Mouse (Mus musculus) heart, adult 11 months (tissue): ENCODE results near the gene Smyd3.
A peak's percentile ranks its signal among the peaks of the same experiment; 100 is the strongest.

Experiments used
- DNase-seq: peaks from one replicate; pipeline ENCODE4 v3.0.0; 2022

Smyd3 gene

GRCm38 (mm10) chr1:179161947-179162346 is 355.9 kb downstream of the Smyd3 start:
- peak; percentile 63 for DNase-seq

GRCm38 (mm10) chr1:179160697-179161096 is 357.1 kb downstream of the Smyd3 start:
- peak; percentile 31 for DNase-seq

GRCm38 (mm10) chr1:179152376-179152775 is 365.5 kb downstream of the Smyd3 start:
- no peak for DNase-seq

- DNase-seq: no peak
Observed at GRCm38 (mm10) chr1:179151275-179151674, 366.6 kb downstream of the Smyd3 start.

- no peak for DNase-seq
Observed at GRCm38 (mm10) chr1:179149468-179150140, 368.2 kb downstream of the Smyd3 start.

- no peak for DNase-seq
Observed at GRCm38 (mm10) chr1:179146730-179147167, 371.1 kb downstream of the Smyd3 start.

- DNase-seq: no peak
Observed at GRCm38 (mm10) chr1:179143154-179143832, 374.5 kb downstream of the Smyd3 start.

GRCm38 (mm10) chr1:179142177-179142576 is 375.7 kb downstream of the Smyd3 start:
- no peak for DNase-seq

GRCm38 (mm10) chr1:179141071-179141650 is 376.7 kb downstream of the Smyd3 start:
- no peak for DNase-seq

- no peak for DNase-seq
Observed at GRCm38 (mm10) chr1:179137145-179137477, 380.7 kb downstream of the Smyd3 start.

- DNase-seq: peak; percentile 90
Observed at GRCm38 (mm10) chr1:179136461-179137144, 381.2 kb downstream of the Smyd3 start.

GRCm38 (mm10) chr1:179129995-179130394 is 387.8 kb downstream of the Smyd3 start:
- DNase-seq: no peak

GRCm38 (mm10) chr1:179126287-179126686 is 391.6 kb downstream of the Smyd3 start:
- DNase-seq: no peak

GRCm38 (mm10) chr1:179122476-179123229 is 395.2 kb downstream of the Smyd3 start:
- no peak for DNase-seq

GRCm38 (mm10) chr1:179120217-179120966 is 397.4 kb downstream of the Smyd3 start:
- no peak for DNase-seq

GRCm38 (mm10) chr1:179118673-179119072 is 399.2 kb downstream of the Smyd3 start:
- DNase-seq: no peak

- DNase-seq: no peak
Observed at GRCm38 (mm10) chr1:179116729-179117663, 400.8 kb downstream of the Smyd3 start.

- DNase-seq: no peak
Observed at GRCm38 (mm10) chr1:179114833-179115495, 402.9 kb downstream of the Smyd3 start.

GRCm38 (mm10) chr1:179114385-179114784 is 403.5 kb downstream of the Smyd3 start:
- no peak for DNase-seq

- peak; percentile 18 for DNase-seq
Observed at GRCm38 (mm10) chr1:179108759-179109158, 409.1 kb downstream of the Smyd3 start.
